Mouse (Mus musculus) heart, embryonic 14.5 days (tissue): ENCODE measurements around the gene Pawr. TPM values are rescaled to one million over a fixed set of nuclear protein-coding genes. Genes with fewer than 3 reads are reported as not detected.

Source experiments
- ATAC-seq: fragments of 200-750 bp; cut with Nextera tagmentation; 2 replicates; pipeline ENCODE4 v1.8.0; 2017; ENCODE audit warnings: low read depth, moderate TSS enrichment; ENCODE audit not compliant: insufficient number of reproducible peaks, insufficient read depth, low FRiP score
- H3K27ac ChIP-seq, 2 experiments: fragments of 200-500 bp in 1 of 2; fragments of 300-500 bp in 1 of 2; sonication (generic) in 1 of 2; replicated peaks in 1 of 2; 2 replicates each; pipeline ENCODE4 v1.5.1; 2012 to 2014; ENCODE audit warnings: low read depth in 2 of 2, low read length in 2 of 2, control low read depth in 1 of 2, mild to moderate bottlenecking in 1 of 2, mixed read lengths in 1 of 2; ENCODE audit not compliant: control insufficient read depth in 1 of 2, insufficient read depth in 1 of 2
- H3K27me3 ChIP-seq: fragments of 300-500 bp; sonication (generic); 2 replicates; pipeline ENCODE4 v1.6.1; 2014; ENCODE audit warnings: mild to moderate bottlenecking, low read length, control low read depth; ENCODE audit not compliant: control insufficient read depth, insufficient read depth
- H3K36me3 ChIP-seq: fragments of 300-500 bp; sonication (generic); 2 replicates; pipeline ENCODE4 v1.6.1; 2014; ENCODE audit warnings: mild to moderate bottlenecking, control low read depth, low read length, mixed read lengths; ENCODE audit not compliant: control insufficient read depth, insufficient read depth
- H3K4me1 ChIP-seq, 2 experiments: fragments of 200-500 bp in 1 of 2; fragments of 300-500 bp in 1 of 2; sonication (generic) in 1 of 2; 2 replicates each; pipeline ENCODE4 v1.6.1; 2012 to 2014; ENCODE audit warnings: low read length in 2 of 2, control low read depth in 1 of 2, mixed read lengths in 1 of 2; ENCODE audit not compliant: control insufficient read depth in 2 of 2, insufficient read depth in 2 of 2
- H3K4me2 ChIP-seq: fragments of 300-500 bp; sonication (generic); 2 replicates; pipeline ENCODE4 v1.6.1; 2014; ENCODE audit warnings: mild to moderate bottlenecking, low read length
- H3K4me3 ChIP-seq, 2 experiments: fragments of 200-500 bp in 1 of 2; fragments of 300-500 bp in 1 of 2; sonication (generic) in 1 of 2; 2 replicates each; pipeline ENCODE4 v1.5.1; 2012 to 2014; ENCODE audit warnings: low read length in 2 of 2, mild to moderate bottlenecking in 2 of 2, control low read depth in 1 of 2, low read depth in 1 of 2, moderate library complexity in 1 of 2; ENCODE audit not compliant: control insufficient read depth in 1 of 2, insufficient read depth in 1 of 2
- H3K9ac ChIP-seq: fragments of 300-500 bp; sonication (generic); 2 replicates; pipeline ENCODE4 v1.6.1; 2014; ENCODE audit warnings: mild to moderate bottlenecking, low read length
- H3K9me3 ChIP-seq: fragments of 300-500 bp; sonication (generic); 2 replicates; pipeline ENCODE4 v1.6.1; 2016; ENCODE audit warnings: low read length, control low read depth; ENCODE audit not compliant: control insufficient read depth
- WGBS: fragments of 180-500 bp; shearing (Covaris S2); extraction: QIAGEN DNeasy Blood & Tissue Kit; methylation state at CpG from one replicate; pipeline ENCODE4 v1.1.7; 2014; 5-methylcytosine and 5-hydroxymethylcytosine counted together
- polyA plus RNA-seq: library from polyadenylated mRNA; unstranded; fragments of >200 nt; fragmentation: Nextera tagmentation; extraction: Ambion mirVana; gene quantifications from 2 replicates; pipeline ENCODE4 v1.2.1, GENCODE M21; 2014

Gene Pawr
- polyA plus RNA-seq, 1 experiment from 2014 or later: 12.4 TPM

DNA sequence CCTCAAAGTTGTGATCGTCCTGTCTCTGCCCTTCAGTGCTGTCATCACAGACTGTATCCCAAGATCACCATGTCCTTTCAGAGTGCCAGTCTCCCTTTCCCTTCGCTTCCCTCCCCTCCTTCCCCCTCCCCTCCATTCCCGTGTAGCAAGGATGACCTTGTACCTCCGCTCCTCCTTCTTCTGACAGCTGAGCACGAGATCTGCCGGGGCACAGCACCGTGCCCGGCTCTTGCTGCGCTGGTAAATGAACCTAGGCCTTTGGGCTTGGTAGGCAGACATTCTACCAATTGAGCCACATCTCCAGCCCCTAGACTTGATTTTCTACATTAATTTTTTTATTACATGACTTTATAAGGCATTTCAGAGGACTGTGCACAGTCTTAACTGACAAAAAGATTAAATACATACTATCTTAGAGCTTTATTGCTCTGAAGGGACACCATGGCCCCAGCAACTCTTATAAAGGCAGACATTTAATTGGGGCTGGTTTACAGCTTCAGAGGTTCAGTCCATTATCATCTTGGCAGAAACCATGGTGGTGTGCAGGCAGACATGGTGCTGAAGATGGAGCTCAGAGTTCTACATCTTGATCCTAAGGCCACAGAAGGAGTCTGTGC is 52.3 kb downstream of the Pawr start:
- Histone ChIP-seq H3K4me3 (no peak overlapping the region), H3K4me1 (peaks cover 12 to 14% of the 10 kb centered on the region in 2 experiments), H3K27ac (no peak overlapping the region), H3K27me3 (no peaks in the 10 kb centered on the region), H3K4me2 (no peak overlapping the region), H3K9ac (no peak overlapping the region), H3K36me3 (0 out of 2 replicates have a peak, but pooled peaks cover 5% of the 10 kb centered on the region), H3K9me3 (no peaks in the 10 kb centered on the region)
- no peak for ATAC-seq
- WGBS: 44% methylated on average over 9 of the region's 9 CpGs

DNA sequence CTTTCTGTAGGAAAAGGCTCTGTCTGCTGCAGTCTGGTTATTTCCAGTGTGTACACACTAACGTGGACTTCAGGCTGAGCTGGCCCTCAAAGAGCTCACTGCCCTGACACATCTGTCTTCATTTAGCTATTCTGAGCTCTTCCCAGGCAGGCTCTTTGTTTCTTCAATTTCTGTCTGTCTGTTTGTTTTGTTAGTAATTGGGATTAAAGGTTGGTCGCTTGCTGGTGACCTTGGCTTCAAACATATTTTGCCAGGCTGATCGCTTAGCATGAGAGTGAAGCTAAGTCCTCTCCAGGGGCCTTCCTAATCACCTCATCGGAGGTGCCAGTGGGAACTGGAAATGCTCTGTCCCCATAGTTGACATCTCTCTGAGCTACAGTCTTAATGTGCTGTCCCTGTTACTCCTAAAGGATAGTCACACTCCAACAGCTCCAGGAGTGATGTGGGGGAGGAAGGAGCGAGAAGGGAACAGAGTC is 53.6 kb downstream of the Pawr start:
- H3K27me3 ChIP-seq: no peaks in the 10 kb centered on the region
- H3K4me1 ChIP-seq: peaks cover 15 to 24% of the 10 kb centered on the region in 2 experiments
- ATAC-seq: no peak
- no peak overlapping the region for H3K9ac ChIP-seq
- H3K36me3 ChIP-seq: 0 out of 2 replicates have a peak, but pooled peaks cover 5% of the 10 kb centered on the region
- H3K4me3 ChIP-seq: no peak overlapping the region
- no peak overlapping the region for H3K4me2 ChIP-seq
- H3K27ac ChIP-seq: no peak overlapping the region
- WGBS: 35% methylated on average over 5 of the region's 5 CpGs
- no peaks in the 10 kb centered on the region for H3K9me3 ChIP-seq

DNA sequence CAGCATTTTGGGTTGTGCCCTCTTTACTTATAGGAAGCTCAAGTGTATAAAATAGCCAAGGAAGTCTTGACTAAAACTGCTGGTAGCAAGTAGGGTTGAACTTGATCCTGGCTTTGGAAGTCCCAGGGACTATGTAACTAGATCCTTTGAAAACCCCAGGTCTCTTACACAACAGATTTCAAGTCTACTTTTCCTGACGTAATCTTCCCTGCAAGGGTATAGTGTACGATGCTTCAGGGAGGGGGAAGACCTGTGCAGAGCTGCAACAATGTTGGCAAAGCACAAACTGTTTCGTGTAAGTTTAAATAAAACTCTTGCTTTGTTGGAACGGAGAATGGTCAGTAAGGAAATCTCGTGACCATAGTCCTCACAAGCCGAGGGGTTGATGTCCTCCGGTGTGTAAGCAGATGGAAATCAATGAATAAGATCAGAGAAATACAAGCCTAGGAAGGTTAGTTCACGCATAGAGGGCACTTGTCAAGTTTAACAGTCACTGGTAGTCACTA is 56.5 kb downstream of the Pawr start:
- Histone ChIP-seq H3K27me3 (no peaks in the 10 kb centered on the region), H3K9me3 (no peaks in the 10 kb centered on the region), H3K9ac (no peak overlapping the region), H3K4me2 (no peak overlapping the region), H3K4me1 (peaks cover 13 to 20% of the 10 kb centered on the region in 2 experiments), H3K36me3 (0 out of 2 replicates have a peak, but pooled peaks cover 3% of the 10 kb centered on the region), H3K27ac (no peak overlapping the region), H3K4me3 (no peak overlapping the region)
- WGBS: 84% methylated on average over 8 of the region's 8 CpGs
- no peak for ATAC-seq

DNA sequence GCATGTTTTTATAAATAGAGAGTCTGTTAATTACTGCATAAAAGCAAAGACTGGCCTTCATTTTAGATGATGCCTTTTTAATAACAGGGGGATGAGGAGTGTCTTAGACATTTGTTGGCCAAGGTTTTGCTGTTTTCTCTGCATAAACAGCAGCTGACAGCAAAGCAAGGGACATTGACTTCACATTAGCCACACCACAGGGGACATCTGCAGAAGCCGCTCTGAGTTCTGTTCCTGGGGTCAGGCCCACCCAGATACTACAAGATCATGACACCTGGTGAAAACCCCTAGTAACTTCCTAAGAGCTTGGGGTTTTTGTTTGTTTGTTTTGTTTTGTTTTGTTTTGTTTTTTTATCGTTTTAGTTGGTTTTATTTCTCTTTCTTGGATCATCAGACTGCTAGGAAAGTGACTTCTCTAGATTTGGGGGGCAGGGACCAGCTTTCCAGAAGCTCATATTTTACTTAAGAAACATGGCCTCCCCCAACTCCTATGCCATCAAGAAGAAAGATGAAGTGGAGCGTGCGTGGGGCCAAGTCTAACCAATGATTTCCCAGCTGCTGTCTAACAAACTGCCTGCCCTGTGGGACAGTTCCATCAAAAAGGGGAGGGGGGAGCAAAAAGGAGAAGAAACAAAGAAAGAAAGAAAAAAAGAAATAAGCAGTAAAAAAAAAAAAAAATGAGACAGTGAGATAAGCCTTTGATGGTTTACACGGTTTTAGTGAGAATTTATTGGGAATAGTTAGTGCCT is 57.4 kb downstream of the Pawr start:
- H3K27ac ChIP-seq: no peak overlapping the region

DNA sequence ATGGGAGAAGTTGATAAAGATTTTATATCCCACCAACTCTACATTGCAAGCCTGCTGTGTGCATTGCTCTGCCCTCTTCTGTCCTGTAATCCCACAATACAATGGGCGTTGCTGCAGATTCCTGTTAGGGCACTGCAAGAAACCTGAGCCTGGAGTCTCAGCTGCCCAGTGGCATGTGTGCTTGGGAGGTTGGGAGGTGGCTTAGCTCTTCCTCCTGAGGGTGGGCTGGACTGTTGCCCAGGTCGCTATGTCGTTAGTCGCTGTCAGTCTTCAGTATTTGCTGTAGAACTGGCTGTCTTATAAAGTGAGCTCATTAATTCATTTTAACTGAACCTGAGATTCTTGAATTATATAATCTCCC is 58.0 kb downstream of the Pawr start:
- ATAC-seq: no peak
- 15% methylated on average over 4 of the region's 4 CpGs for WGBS
- no peak overlapping the region for H3K27ac ChIP-seq
- no peak overlapping the region for H3K4me2 ChIP-seq
- no peaks in the 10 kb centered on the region for H3K9me3 ChIP-seq
- no peak overlapping the region for H3K9ac ChIP-seq
- H3K36me3 ChIP-seq: no peaks in the 10 kb centered on the region
- no peaks in the 10 kb centered on the region for H3K27me3 ChIP-seq
- no peak overlapping the region for H3K4me3 ChIP-seq
- peaks cover 9 to 23% of the 10 kb centered on the region in 2 experiments for H3K4me1 ChIP-seq

More for the DNA sequence above, 57.4 kb downstream of the Pawr start:
- Histone ChIP-seq H3K9ac (no peak overlapping the region), H3K4me1 (peaks cover 8 to 23% of the 10 kb centered on the region in 2 experiments), H3K4me2 (no peak overlapping the region), H3K9me3 (no peaks in the 10 kb centered on the region), H3K27me3 (no peaks in the 10 kb centered on the region), H3K36me3 (no peaks in the 10 kb centered on the region), H3K4me3 (no peak overlapping the region)
- 62% methylated on average over 5 of the region's 5 CpGs for WGBS
- ATAC-seq: no peak

DNA sequence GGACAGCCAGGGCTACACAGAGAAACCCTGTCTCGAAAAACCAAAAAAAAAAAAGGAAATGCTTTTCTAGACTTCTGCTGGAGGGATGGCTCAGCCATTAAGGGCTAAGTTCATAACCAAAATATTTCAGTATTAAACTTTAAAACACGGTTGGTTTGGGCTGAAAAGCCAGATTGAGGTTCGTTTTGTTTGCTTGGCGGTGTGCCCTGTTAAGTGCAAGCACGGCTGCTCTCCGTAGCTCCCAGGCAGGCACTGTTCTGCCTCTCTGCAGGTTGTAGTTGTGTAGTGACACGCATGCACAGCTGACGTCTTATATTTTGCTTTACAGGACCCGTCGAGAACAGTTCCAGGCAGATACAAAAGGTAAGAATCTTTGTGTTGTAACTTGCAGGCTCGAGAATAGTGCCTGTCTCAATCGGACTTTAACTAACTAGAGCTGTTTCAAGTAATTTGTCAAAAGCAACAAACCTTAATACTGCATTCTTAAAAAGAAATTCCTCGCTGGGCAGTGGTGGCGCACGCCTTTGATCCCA is 59.5 kb downstream of the Pawr start:
- no peak overlapping the region for H3K27ac ChIP-seq
- H3K9ac ChIP-seq: no peak overlapping the region
- H3K9me3 ChIP-seq: no peaks in the 10 kb centered on the region
- no peaks in the 10 kb centered on the region for H3K36me3 ChIP-seq
- H3K27me3 ChIP-seq: no peaks in the 10 kb centered on the region
- WGBS: 88% methylated on average over 15 of the region's 15 CpGs
- H3K4me1 ChIP-seq: peaks cover 5 to 21% of the 10 kb centered on the region in 2 experiments; a peak in 3 of 4 replicates
- no peak overlapping the region for H3K4me2 ChIP-seq
- H3K4me3 ChIP-seq: no peak overlapping the region
- ATAC-seq: no peak

DNA sequence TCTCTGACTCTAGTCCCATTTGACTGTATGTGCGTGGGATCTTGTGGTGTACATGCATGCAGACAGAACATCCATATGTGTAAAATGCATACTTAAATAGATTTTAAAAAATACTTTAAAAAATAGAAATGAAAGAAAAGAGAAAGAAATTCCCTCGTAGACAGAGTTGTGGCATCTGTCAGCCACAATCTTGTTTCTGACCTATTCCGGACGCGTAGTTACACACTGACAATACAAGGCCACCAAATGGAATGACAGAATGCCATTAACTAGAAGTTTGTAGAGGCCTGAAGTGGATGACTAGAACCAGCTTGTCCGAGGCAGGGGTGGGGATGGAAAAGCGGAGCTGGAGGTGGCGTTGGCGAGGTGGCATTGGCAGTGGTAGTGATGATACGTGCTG is 60.2 kb downstream of the Pawr start:
- Histone ChIP-seq H3K4me3 (no peak overlapping the region), H3K27ac (no peak overlapping the region), H3K36me3 (no peaks in the 10 kb centered on the region), H3K4me1 (peaks cover 5 to 18% of the 10 kb centered on the region in 2 experiments; a peak in 3 of 4 replicates), H3K9ac (no peak overlapping the region), H3K27me3 (no peaks in the 10 kb centered on the region), H3K4me2 (no peak overlapping the region), H3K9me3 (no peaks in the 10 kb centered on the region)
- ATAC-seq: no peak
- 91% methylated on average over 10 of the region's 10 CpGs for WGBS
